In genomic region chr6:8405844-8406243, GRCm38 (mm10) we compare ENCODE assay signal across 33 mouse cellular contexts.
"Had no signal": no experiment of that assay in that cellular context is flagged by ENCODE, and none has a peak within 500 bp of the region (broad histone marks: within the 10 kb centered on the region; RNA-seq: fewer than 3 reads in every experiment).

No protein-coding gene starts in this region.

- H3K36me3 ChIP-seq: heart, embryonic 15.5 days; intestine, embryonic 15.5 days; kidney, embryonic 15.5 days had no signal

- ATAC-seq: hindbrain, embryonic 16.5 days; hindbrain, postnatal 0 days; inflammation-experienced regulatory T-cells, adult 6 months; intestine, embryonic 15.5 days had no signal

- H3K4me3 ChIP-seq: heart, embryonic 10.5 days; heart, embryonic 12.5 days; heart, embryonic 13.5 days; heart, embryonic 15.5 days; hindbrain, embryonic 12.5 days; hindbrain, embryonic 13.5 days; hindbrain, embryonic 15.5 days; intestine, embryonic 15.5 days; kidney, embryonic 15.5 days; layer of hippocampus, adult 2 months; left cerebral cortex, adult 2 months had no signal

- H3K4me1 ChIP-seq: hindbrain, embryonic 12.5 days; hindbrain, embryonic 13.5 days; hindbrain, embryonic 15.5 days; intestine, embryonic 15.5 days; kidney, embryonic 15.5 days had no signal

- H3K27ac ChIP-seq: heart, embryonic 10.5 days; heart, embryonic 13.5 days; heart, embryonic 15.5 days; hindbrain, embryonic 12.5 days; hindbrain, embryonic 13.5 days; hindbrain, embryonic 14.5 days; hindbrain, embryonic 15.5 days; hindbrain, postnatal 0 days; intestine, embryonic 15.5 days; kidney, embryonic 15.5 days; kidney, postnatal 0 days; layer of hippocampus, adult 2 months; left cerebral cortex, adult 2 months had no signal

- DNase-seq: heart, postnatal 10 days; heart, postnatal 14 days; heart, postnatal 36 days; heart, postnatal 4 days; kidney, adult 11 months; kidney, adult 18-20 months; kidney, adult 2 months; kidney, adult 8-10 months; kidney, adult 9 months; kidney, postnatal 10 days; kidney, postnatal 14 days; kidney, postnatal 25 days; kidney, postnatal 36 days; kidney, postnatal 4 days; layer of hippocampus, adult 9-11 months; layer of hippocampus, postnatal 36 days had no signal

- H3K4me2 ChIP-seq: heart, embryonic 11.5 days; heart, embryonic 12.5 days; heart, embryonic 13.5 days; heart, embryonic 15.5 days; hindbrain, embryonic 12.5 days; hindbrain, embryonic 13.5 days; hindbrain, embryonic 14.5 days; hindbrain, embryonic 15.5 days; intestine, embryonic 15.5 days; kidney, embryonic 15.5 days had no signal

- H3K9ac ChIP-seq: heart, embryonic 12.5 days; heart, embryonic 13.5 days; heart, embryonic 15.5 days; hindbrain, embryonic 12.5 days; hindbrain, embryonic 13.5 days; hindbrain, embryonic 14.5 days; hindbrain, embryonic 15.5 days; intestine, embryonic 15.5 days; kidney, embryonic 15.5 days had no signal

- H3K27me3 ChIP-seq: heart, embryonic 12.5 days; heart, embryonic 13.5 days; heart, embryonic 15.5 days; hindbrain, embryonic 12.5 days; hindbrain, embryonic 13.5 days; hindbrain, embryonic 15.5 days; intestine, embryonic 15.5 days; kidney, embryonic 15.5 days had no signal

- H3K9me3 ChIP-seq: heart, embryonic 10.5 days; heart, embryonic 12.5 days; heart, embryonic 13.5 days; heart, embryonic 15.5 days; hindbrain, embryonic 12.5 days; hindbrain, embryonic 13.5 days; hindbrain, embryonic 15.5 days; intestine, embryonic 15.5 days; kidney, embryonic 15.5 days had no signal
